Mouse (Mus musculus): ENCODE data around the gene Gclm. TPM values are rescaled to one million over a fixed set of nuclear protein-coding genes. Genes with fewer than 3 reads are reported as not detected.
"Not testable (repeated sequence)": the region's sequence is repeated elsewhere in the genome, so short reads cannot be mapped to it uniquely, and the experiment has no call there.

Gclm gene
- polyA plus RNA-seq, 1 experiment from 2014 or later = 45.1 TPM

GRCm38 (mm10) chr3:122208296-122209225 is 36.8 kb upstream of the Gclm start:
- DNase-seq (ENCODE audit: extremely low spot score, low spot score) = no peak
- WGBS = 89% methylated on average over 15 of the region's 15 CpGs
- no peak overlapping the region for H3K4me3 ChIP-seq
- H3K27me3 ChIP-seq (ENCODE audit: poor library complexity, severe bottlenecking) = no peaks in the 10 kb centered on the region
- no peak overlapping the region for H3K27ac ChIP-seq
- H3K9me3 ChIP-seq = no peaks in the 10 kb centered on the region
- no peaks in the 10 kb centered on the region for H3K36me3 ChIP-seq (replicated peaks)
- peaks cover 5% of the 10 kb centered on the region; the same call in 1 of the 2 replicates for H3K4me1 ChIP-seq

- Histone ChIP-seq H3K9me3 (no peaks in the 10 kb centered on the region), H3K4me3 (no peak overlapping the region), H3K4me1 (peaks cover 5% of the 10 kb centered on the region; the same call in 1 of the 2 replicates), H3K27ac (no peak overlapping the region), H3K27me3 (ENCODE audit: poor library complexity, severe bottlenecking) (no peaks in the 10 kb centered on the region), H3K36me3 (replicated peaks) (no peaks in the 10 kb centered on the region)
- WGBS = 91% methylated on average over 11 of the region's 11 CpGs
- DNase-seq (ENCODE audit: extremely low spot score, low spot score) = no peak
Measured at GRCm38 (mm10) chr3:122209511-122209910, 35.8 kb upstream of the Gclm start.

GRCm38 (mm10) chr3:122210434-122210833 is 34.9 kb upstream of the Gclm start:
- 71% methylated on average over 5 of the region's 5 CpGs for WGBS
- no peaks in the 10 kb centered on the region for H3K36me3 ChIP-seq (replicated peaks)
- H3K27ac ChIP-seq = no peak overlapping the region
- no peaks in the 10 kb centered on the region for H3K27me3 ChIP-seq (ENCODE audit: poor library complexity, severe bottlenecking)
- H3K4me1 ChIP-seq = peaks cover 5% of the 10 kb centered on the region; the same call in 1 of the 2 replicates
- no peak overlapping the region for H3K4me3 ChIP-seq
- no peak for DNase-seq (ENCODE audit: extremely low spot score, low spot score)
- H3K9me3 ChIP-seq = no peaks in the 10 kb centered on the region

DNA sequence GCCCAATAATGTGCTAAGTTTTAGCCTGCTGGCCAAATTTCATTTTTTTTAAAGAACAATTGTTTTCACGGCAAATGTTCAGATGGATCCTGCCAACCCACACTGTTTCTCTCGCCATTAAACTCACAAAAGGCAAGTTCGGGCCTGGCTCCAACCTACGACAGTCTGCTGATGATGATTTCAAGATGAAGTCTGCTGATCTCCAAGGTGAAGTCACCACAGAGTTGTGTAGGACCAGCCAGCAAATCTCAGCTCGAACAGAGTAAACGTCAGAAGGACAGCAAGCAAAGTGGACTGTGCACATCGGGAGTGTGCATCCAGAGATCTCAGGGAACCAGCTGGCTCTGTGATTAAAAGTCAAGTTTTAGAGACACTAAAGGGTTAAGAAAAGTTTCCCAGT is 34.5 kb upstream of the Gclm start:
- Histone ChIP-seq H3K27ac (no peak overlapping the region), H3K9me3 (no peaks in the 10 kb centered on the region)
- WGBS = 93% methylated on average over 7 of the region's 7 CpGs

DNA sequence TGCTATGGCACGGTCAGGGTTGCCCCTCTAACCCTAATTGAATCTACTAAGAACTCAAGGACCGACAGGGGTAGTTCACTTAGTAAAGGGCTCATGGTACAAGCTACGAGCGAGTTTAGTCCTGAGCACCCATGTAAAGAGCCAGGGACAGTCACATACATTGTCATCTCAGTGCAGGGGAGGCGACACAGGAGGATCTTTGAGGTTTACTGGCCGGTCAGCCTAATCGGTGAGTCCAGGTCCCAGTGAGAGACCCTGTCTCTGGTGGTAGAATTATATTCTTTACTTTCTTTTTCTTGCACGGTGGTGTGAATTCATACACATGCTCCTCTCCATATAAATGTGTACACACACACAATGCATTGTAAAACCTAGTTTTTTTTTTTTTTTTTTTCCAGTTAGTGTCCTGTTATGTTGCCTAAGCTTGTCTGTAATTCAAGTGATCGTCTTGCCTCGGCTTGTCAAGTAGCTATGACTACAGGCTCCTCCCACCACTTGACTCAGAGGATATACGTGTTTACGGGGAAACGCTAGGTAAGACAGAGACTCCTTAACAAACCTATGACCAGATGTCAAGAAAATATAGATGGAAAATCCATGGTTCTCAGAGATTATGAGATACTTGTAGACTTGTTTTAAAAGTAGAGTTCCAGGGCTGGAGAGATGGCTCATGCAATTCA is 33.8 kb upstream of the Gclm start:
- no peak for DNase-seq (ENCODE audit: extremely low spot score, low spot score)
- Histone ChIP-seq H3K4me3 (no peak overlapping the region), H3K4me1 (no peaks in the 10 kb centered on the region), H3K9me3 (no peaks in the 10 kb centered on the region), H3K27ac (no peak overlapping the region), H3K27me3 (ENCODE audit: poor library complexity, severe bottlenecking) (no peaks in the 10 kb centered on the region), H3K36me3 (replicated peaks) (no peaks in the 10 kb centered on the region)
- WGBS = 82% methylated on average over 13 of the region's 13 CpGs

More for the DNA sequence above, 34.5 kb upstream of the Gclm start:
- Histone ChIP-seq H3K36me3 (replicated peaks) (no peaks in the 10 kb centered on the region), H3K4me1 (peaks cover 5% of the 10 kb centered on the region; the same call in 1 of the 2 replicates), H3K27me3 (ENCODE audit: poor library complexity, severe bottlenecking) (no peaks in the 10 kb centered on the region), H3K4me3 (no peak overlapping the region)
- no peak for DNase-seq (ENCODE audit: extremely low spot score, low spot score)

DNA sequence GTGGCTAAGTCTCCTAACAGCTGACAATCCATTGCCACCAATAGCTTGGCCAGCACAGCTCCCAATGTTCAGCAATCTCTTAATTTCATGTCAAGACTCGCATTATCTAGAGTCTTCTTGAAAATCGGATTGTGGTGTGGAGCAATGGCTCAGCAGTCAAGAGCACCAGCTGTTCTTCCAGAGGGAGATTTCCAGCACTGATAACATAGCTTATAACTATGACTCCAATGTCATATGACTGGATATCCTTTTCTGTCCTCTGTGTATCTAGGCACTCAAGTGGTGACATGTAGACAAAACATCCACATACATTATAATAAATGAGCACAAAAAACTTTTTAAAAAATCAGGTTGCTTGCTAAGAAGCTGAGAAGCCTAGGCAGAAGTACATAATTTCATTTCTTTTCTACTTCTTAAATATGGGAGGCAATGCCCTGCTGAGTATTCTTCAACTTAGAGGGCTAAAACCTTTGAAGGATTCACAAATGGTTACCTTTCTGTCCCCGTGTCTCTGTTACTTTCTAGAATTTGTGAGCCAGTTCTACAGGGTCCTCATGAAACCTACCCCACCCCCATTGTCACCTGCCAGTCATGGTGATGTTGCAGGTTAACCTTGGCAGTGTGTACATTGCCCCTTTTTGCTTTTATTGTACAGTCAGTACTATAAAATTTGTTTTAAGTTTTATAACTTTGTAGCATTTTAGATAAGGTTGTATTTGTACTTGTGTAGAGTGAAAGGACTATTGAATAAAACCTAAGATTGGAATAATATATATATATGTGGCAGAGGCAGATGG is 23.9 kb upstream of the Gclm start:
- no peaks in the 10 kb centered on the region for H3K4me1 ChIP-seq
- no peaks in the 10 kb centered on the region for H3K9me3 ChIP-seq
- WGBS = 92% methylated on average over 3 of the region's 3 CpGs
- no peak overlapping the region for H3K27ac ChIP-seq
- no peaks in the 10 kb centered on the region for H3K36me3 ChIP-seq (replicated peaks)
- H3K27me3 ChIP-seq (ENCODE audit: poor library complexity, severe bottlenecking) = no peaks in the 10 kb centered on the region
- no peak for DNase-seq (ENCODE audit: extremely low spot score, low spot score)
- H3K4me3 ChIP-seq = no peak overlapping the region

DNA sequence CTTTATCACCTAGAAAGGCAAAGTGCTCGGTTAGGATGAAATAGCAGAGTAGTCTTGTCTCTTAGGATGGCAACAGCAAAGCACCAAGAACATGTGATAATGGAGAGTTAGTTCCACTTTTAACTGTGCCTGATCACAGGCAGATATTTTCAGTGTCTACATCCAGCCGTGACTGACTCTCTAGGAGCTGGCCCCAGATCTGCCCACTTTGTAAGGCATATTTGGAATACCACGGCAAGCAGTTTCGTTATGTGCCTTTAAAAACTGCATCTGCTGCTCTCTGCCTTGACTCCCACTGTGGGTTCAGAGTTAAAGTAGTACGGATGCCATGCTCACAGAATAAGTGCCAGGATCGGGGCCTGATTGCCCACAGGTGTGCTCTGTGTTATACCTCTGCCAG is 18.4 kb upstream of the Gclm start:
- H3K4me1 ChIP-seq; H3K4me3 ChIP-seq; H3K36me3 ChIP-seq (replicated peaks); DNase-seq (ENCODE audit: extremely low spot score, low spot score); H3K27ac ChIP-seq; H3K27me3 ChIP-seq (ENCODE audit: poor library complexity, severe bottlenecking); H3K9me3 ChIP-seq: not testable (repeated sequence)
- WGBS = 84% methylated on average over 6 of the region's 6 CpGs

DNA sequence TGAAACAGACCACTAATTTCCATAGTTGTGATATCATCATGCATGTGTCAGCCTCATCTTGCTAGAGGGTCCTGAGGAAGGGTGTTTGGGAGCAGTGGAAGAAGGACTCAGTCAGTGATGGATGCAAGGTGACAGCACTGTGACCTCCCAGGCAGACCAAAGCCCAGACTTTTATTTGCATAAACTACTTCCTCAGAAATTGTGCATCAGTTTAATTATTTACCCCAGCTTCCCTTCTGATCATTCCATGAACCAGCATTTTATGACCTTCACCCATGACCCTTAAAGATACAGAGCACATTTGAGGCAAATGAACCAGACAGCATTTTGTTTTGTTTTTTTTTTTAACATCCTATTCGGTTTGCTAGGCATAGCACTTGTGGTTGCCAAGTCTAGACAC is 9.6 kb upstream of the Gclm start:
- whole genome bisulfite sequencing = 83% methylated on average over 1 of the region's 1 CpGs
- H3K36me3 ChIP-seq (replicated peaks) = no peaks in the 10 kb centered on the region

GRCm38 (mm10) chr3:122242876-122243275 is 2.5 kb upstream of the Gclm start:
- no peak overlapping the region for H3K4me3 ChIP-seq
- 0 out of 2 replicates have a peak overlapping the region, but pooled peaks have one; percentile 21 for H3K27ac ChIP-seq
- no peaks in the 10 kb centered on the region for H3K27me3 ChIP-seq (ENCODE audit: poor library complexity, severe bottlenecking)
- 61% methylated on average over 6 of the region's 6 CpGs for WGBS
- no peak for DNase-seq (ENCODE audit: extremely low spot score, low spot score)
- no peaks in the 10 kb centered on the region for H3K9me3 ChIP-seq
- H3K4me1 ChIP-seq = peaks cover 45% of the 10 kb centered on the region
- H3K36me3 ChIP-seq (replicated peaks) = no peaks in the 10 kb centered on the region

More for the DNA sequence above, 9.6 kb upstream of the Gclm start:
- Histone ChIP-seq H3K4me3 (no peak overlapping the region), H3K27ac (no peak overlapping the region), H3K27me3 (ENCODE audit: poor library complexity, severe bottlenecking) (no peaks in the 10 kb centered on the region), H3K4me1 (no peaks in the 10 kb centered on the region), H3K9me3 (no peaks in the 10 kb centered on the region)
- DNase-seq (ENCODE audit: extremely low spot score, low spot score) = no peak

- H3K36me3 ChIP-seq (replicated peaks) = no peaks in the 10 kb centered on the region
- peak overlapping the region; percentile 66 for H3K27ac ChIP-seq
- no peak for DNase-seq (ENCODE audit: extremely low spot score, low spot score)
- H3K9me3 ChIP-seq = no peaks in the 10 kb centered on the region
- WGBS = 49% methylated on average over 14 of the region's 14 CpGs
- H3K4me3 ChIP-seq = no peak overlapping the region
- peaks cover 46% of the 10 kb centered on the region for H3K4me1 ChIP-seq
- no peaks in the 10 kb centered on the region for H3K27me3 ChIP-seq (ENCODE audit: poor library complexity, severe bottlenecking)
Measured at GRCm38 (mm10) chr3:122243416-122244167, 1.8 kb upstream of the Gclm start.

GRCm38 (mm10) chr3:122244759-122245158 is 598 bp upstream of the Gclm start:
- Histone ChIP-seq H3K9me3 (no peaks in the 10 kb centered on the region), H3K4me3 (peak overlapping the region; percentile 95), H3K27me3 (ENCODE audit: poor library complexity, severe bottlenecking) (no peaks in the 10 kb centered on the region), H3K27ac (peak overlapping the region; percentile 94), H3K4me1 (peaks cover 46% of the 10 kb centered on the region), H3K36me3 (replicated peaks) (no peaks in the 10 kb centered on the region)
- 51% methylated on average over 6 of the region's 6 CpGs for whole genome bisulfite sequencing
- no peak for DNase-seq (ENCODE audit: extremely low spot score, low spot score)

GRCm38 (mm10) chr3:122245878-122246332 is 548 bp downstream of the Gclm start:
- Histone ChIP-seq H3K27me3 (ENCODE audit: poor library complexity, severe bottlenecking) (no peaks in the 10 kb centered on the region), H3K9me3 (no peaks in the 10 kb centered on the region), H3K4me1 (peaks cover 46% of the 10 kb centered on the region), H3K27ac (peak overlapping the region; percentile 94), H3K4me3 (peak overlapping the region; percentile 95), H3K36me3 (replicated peaks) (no peaks in the 10 kb centered on the region)
- DNase-seq (ENCODE audit: extremely low spot score, low spot score) = peak; percentile 70
- WGBS = under 1% methylated on average over 50 of the region's 50 CpGs

Measured in forebrain, embryonic 10.5 days (tissue).